Mouse (Mus musculus): ENCODE results near the gene Dnaic2.

Gene Dnaic2

DNA sequence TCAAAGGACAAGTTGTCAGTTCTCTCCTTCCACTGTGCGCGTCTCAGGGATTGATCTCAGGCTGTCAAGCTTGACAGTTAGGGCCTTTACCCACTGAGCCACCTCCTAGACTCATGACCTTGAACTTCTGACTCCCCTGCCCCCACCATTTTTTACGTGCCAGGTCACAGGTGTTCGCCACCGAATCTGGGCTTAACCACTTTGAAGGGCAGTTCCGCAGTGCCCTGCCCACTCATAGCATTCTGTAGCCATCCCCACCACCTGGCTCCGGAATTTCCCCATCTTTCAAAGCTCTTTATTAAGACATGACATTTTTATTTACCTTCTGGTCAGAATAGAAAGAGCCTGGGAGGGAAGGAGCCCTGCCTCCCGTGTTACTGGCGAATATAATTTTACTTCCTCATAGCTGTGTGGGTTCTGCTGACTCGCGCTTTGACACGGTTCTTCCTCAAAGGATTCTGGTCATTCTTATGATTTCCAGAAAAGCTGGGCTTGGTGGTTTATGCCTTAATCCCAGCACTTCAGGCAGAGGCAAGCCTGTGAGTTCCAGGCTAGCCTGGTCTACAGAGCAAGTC is 20.4 kb downstream of the Dnaic2 start:
- in situ Hi-C loops (cut with MboI), result no loop called here

DNA sequence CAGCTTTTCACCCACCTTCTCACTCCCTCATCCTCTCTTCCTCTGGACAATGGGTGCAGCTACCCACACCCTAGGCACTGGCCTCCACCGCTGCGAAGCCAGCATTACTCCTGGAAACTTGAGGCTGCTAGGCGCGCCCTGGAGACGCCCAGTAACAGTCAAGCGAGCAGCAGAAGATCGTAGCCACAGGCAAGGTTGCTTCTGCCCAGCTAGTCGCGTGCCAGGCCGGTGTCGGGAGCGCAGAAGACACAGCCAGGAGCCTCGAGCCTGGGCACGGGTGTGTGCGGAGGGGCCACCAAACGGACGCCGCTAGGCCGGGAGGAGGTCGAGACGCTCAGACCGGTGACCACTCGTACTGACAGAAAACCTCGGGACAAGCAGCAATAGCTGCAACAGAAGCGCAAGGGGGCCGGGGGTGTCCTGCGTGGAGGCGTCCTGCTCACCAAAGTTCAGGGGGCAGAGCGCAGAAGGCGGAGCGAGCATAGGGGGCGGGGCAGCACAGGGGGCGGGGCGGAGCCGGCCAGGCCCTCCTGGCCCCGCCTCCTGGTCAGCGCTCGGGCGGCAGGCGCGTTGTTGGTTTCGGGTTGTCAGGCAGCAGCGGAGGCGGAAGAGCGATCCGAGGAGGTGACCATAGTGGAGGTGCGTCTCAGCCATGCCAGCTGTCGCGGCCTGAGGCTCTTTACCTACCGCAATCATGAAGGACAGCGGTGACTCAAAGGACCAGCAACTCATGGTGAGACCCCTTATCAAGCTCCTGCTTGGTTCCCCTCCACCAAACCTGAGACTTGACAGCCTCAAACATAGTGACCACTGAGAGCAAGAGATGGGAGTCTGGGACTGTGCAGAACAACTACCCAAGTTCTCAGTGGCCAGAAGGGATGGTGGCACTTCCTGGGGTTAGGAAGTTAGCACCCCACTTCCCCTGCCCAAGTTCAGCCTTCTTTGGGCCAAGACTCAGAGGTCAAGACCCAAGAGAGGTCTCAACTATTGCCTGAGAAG is 37.9 kb downstream of the Dnaic2 start, which contains the start of gene Kif19a:
Gene Kif19a, plus strand, starts transcription at position 569 of the 999 bp plus-strand sequence.
- in situ Hi-C loops (cut with MboI), result no loop called here

DNA sequence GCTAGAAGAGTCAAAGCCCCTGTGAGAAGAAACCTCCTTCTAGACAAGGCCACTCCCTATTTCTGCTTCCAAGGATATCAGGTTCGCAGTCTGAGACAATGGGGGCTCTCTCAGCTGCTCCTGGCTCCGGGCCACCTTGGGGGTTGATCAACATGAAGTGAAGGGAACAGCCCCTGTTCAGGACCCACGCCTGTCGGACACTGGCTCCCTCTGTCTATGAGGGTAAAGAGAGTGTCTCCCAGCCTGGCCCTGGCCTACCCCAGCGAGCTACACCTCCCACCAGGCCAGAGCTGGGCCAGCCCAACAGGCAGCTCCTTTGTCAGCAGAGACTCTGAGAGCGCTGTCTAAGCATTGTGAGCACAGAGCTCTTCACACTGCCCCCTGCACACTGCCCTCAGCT is 42.7 kb downstream of the Dnaic2 start:
- in situ Hi-C loops (cut with MboI), result no loop called here

DNA sequence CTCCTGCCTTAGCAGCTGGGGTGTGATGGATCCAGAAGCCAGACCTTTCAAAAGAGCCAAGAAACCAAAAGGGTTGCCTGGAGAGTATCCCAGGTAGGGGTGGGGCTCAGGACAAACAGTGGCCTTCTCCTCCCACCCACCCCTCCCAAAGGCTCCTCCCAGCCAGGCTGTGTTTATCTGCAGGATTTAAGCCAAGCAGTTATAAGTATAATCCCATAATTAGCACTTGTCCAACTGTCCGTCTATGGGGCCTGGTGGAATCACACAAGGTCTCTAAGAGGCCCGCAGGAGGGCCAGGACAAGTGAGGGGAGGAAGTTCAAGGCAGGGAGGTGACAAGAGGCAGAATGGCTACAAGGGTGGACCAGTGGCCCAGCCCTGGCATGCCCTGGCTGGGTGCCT is 44.7 kb downstream of the Dnaic2 start:
- in situ Hi-C loops (cut with MboI), result no loop called here

DNA sequence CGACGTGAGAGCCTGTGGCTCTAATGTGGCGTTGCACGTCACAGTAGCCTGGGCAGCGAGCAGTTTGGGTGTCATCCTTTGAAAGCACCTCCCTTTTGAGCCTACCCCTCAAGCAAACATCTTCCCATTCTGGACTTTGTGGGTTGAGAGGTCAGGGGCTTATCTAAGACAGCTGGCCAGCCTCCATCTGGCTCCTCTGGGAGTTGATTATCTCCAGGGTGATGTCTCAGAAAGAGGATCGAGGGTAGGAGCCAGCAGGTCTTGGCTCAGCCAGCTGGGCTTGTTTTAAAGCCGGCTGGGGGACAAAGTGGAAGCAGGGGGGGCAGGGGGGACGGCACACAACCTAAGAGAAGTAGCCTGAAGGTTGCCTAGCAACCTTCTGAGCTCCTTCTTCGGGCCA is 52.9 kb downstream of the Dnaic2 start:
- in situ Hi-C loops (cut with MboI), result no loop called here

DNA sequence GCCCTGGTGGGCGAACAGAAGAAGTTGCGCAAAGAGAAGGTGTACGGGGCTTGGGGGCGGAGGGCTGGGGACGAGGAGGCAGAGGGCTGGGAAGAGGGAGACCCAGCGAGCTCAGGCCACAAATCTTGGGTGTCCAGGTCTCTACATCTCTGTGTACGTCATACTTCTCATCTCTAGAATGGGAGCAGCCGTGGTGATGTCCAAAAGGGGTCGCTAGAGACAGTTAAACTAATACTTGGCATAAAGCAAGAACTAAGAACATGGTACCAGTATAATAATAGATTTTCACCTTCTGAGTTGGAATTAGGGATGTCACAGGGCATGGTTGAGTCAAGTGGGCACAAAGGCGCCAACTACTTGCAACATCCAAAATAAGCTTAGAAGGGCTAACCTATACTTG is 58.7 kb downstream of the Dnaic2 start:
- in situ Hi-C loops (cut with MboI), result loop anchor here (5.0 kb wide), 1 partner anchor 34 kb away; no protein-coding TSS in a partner anchor

DNA sequence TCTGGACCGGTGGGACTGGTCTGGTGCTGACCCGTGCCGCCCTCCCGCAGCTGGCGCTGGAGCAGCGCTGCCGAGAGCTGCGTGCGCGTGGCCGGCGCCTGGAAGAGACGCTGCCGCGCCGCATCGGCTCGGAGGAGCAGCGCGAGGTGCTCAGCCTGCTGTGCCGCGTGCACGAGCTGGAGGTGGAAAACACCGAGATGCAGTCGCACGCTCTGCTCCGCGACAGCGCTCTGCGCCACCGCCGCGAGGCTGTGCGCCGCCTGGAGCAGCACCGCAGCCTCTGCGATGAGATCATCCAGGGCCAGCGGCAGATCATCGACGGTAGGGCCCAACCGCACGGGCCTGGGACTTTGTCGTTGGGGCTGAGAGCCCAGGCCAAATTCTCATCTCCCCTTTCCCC is 59.1 kb downstream of the Dnaic2 start:
- in situ Hi-C loops (cut with MboI), result loop anchor here (5.0 kb wide), 1 partner anchor 34 kb away; no protein-coding TSS in a partner anchor

DNA sequence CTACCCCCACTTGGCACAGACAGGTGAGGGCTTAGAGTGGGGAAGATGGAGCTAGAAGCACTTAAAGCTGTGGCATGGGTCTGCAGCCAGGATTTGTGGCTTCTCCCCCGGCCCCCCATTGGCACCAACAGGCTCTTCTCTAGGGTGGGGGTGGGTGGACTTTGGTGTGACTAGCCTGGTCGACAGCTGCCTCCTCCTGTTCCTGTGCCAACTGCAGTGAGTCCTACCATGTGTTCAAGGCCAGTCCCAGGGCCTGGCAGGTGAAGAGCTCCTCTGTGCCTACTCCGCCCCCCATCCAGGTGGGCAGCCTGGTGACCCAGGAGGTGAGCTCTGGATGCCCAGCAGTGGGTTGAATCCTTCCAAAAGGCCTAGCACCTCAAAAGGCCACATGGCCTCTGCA is 60.4 kb downstream of the Dnaic2 start:
- in situ Hi-C loops (cut with MboI), result loop anchor here (5.0 kb wide), 1 partner anchor 35 kb away; no protein-coding TSS in a partner anchor

DNA sequence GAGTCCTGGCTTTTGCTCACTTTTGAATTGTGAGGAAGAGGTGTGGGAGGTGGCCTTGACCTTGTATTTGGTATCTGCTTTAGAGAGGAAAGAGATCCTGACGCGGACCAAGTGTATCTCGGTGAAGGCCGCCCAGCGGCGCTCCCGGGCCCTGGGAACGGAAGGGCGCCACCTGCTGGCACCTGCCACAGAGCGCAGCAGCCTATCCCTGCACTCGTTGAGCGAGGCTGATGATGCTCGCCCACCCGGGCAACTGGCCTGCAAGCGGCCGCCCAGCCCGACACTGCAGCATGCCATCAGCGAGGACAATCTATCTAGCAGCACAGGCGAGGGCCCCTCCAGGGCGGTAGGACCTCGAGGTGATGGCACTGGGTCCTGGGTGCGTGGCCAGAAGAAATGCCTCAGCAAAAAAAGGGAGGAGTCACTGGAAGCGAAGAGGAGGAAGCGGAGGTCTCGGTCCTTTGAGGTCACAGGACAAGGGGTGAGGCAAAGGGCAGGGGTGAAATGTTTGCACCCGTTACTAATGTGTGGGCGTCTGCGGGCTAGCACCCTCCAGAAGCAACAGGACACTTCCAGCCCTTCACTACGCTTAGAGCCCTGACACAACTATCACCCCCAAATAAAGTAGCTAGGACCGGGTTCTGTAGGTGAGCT is 62.0 kb downstream of the Dnaic2 start:
- in situ Hi-C loops (cut with MboI), result loop anchor here (5.0 kb wide), 1 partner anchor 37 kb away; no protein-coding TSS in a partner anchor

DNA sequence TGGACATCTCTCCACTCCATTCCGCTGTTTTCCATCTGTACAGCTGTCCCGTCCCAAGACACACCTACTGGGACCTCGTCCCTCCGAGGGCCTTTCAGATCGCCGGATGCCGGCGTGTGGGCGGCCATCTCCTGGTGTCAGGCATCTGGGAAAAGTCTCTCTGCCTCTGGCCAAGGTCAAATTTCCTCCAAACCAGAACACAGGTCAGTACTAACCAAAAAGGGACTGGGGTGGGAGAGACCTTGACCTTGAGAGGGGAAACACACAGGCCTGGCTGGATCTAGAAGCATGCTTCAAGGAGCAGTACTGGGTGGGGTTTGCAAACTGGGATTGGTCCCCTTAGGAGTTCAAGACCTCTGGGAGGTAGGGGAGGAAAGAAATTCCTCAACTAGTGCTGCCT is 62.5 kb downstream of the Dnaic2 start:
- in situ Hi-C loops (cut with MboI), result loop anchor here (5.0 to 10.0 kb wide), 2 partner anchors 37 to 115 kb away; partner anchors contain the start of gene Ttyh2

DNA sequence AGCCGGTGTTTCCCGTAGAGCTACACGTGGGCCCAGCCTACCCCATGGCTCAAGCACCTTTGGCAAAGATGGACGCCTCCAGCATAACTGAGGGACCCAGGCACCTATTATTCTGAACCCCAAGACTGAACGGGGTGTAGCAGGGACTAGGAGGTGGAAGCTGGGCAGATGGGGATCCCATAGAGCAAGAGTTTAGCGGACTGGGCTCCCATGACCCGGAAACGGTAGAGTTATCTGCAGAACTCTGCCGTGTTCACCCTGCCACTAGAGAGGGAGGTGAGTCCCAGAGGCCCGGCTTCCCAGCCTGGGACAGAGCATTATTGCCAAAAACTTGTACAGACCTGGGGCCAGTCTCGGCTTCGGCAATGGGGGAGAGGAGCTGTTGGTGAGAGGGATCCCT is 63.0 kb downstream of the Dnaic2 start:
- in situ Hi-C loops (cut with MboI), result loop anchor here (10.0 kb wide), 1 partner anchor 115 kb away; the partner anchor contains the start of gene Ttyh2

DNA sequence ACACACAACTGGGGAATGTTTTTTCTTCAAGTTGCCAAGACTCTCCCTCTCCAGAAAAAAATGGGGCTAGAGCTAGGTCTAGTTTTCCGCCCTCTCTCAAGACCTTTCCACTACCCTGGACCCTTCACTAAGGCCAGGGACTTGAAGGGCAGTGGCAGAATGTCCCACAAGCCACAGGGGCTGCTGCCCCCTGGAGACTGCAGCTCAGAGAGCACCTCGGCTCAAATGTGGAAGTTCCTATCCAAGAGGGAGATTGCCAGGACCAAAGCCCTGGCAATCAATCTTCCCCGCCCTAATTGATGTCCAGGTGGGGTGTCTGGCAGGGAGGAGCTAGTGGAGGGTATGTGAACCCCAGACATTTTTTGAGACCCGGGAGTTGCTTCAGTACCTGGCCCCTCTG is 63.6 kb downstream of the Dnaic2 start:
- in situ Hi-C loops (cut with MboI), result loop anchor here (10.0 kb wide), 1 partner anchor 116 kb away; the partner anchor contains the start of gene Ttyh2

DNA sequence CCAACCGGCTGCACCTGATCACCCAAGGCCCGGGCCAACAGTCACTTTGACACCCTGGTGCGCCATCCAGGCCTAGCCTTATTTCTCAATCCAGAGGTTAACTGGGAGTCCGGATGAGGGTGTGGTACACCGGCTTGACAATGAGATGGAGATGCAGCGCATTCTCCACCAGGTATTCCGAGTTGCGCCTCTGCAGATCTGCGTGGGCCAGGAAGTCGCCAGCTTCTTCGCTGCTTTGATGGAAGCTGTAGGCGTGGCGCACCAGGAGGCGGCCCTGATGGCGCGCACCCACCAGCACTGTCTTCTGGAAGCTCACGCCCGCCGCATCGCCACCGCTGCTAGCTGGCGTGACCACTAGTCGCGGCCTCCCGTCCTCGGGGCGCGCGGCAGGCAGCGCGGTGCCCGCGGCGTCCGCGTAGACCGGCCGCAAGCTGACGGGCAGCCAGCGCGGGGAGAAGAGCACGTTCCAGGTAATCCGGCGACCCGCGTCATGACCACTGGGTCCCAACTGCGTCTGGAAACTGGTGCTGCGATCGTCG is 64.2 kb downstream of the Dnaic2 start:
- in situ Hi-C loops (cut with MboI), result loop anchor here (10.0 kb wide), 1 partner anchor 117 kb away; the partner anchor contains the start of gene Ttyh2

DNA sequence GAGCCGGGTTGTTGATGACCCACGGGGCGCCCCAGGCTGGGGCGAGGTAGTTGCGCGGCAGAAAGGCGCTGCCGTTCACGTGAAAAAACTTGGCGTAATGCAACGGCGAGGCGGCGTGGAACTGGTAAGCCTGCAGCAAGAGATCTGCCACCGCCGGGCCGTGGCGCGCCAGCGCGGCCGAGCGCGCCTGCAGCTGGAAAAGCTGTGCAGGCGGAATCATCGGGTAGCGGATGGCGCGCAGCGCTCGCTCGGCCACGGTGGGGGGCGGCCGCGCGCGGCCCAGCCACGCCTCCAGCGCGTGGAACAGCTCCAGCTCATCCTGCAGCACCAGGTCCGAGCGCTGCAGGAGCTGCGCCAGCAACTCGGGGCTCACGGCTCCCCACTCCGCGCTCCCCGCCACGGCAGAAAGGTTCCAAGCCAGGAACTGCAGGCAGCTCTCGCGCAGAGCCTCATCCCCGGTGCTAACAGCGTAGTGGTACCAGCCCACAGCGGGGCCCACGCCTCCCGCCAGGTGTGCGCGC is 64.7 kb downstream of the Dnaic2 start:
- in situ Hi-C loops (cut with MboI), result loop anchor here (10.0 kb wide), 1 partner anchor 117 kb away; the partner anchor contains the start of gene Ttyh2

DNA sequence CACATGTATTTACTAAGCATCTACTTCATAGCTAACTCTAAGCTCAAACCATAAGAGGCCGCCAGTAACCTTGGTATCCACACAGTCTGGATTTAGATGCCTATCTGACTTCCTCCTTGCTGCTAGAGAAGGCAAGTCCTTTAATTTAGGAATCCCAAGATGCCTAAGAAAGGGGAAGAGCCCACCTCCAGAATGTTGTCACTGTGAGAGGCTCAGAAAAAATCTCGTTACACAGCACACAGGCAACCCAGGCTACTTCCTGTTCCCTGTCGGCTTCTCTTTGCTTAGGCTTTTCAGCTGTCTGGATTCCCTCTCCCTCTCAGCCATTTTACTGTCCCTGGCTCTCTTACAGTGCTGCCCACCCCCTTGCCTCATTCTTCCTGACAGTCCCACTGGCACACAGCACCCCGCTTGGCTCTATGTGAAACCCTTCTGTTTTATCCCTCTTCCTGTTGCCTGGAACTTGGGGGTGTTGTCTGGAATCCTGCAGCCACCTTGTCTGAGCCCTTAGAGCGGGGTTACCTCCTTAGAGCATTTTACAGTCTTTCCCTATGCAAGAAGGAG is 65.8 kb downstream of the Dnaic2 start:
- in situ Hi-C loops (cut with MboI), result loop anchor here (10.0 kb wide), 1 partner anchor 118 kb away; the partner anchor contains the start of gene Ttyh2

DNA sequence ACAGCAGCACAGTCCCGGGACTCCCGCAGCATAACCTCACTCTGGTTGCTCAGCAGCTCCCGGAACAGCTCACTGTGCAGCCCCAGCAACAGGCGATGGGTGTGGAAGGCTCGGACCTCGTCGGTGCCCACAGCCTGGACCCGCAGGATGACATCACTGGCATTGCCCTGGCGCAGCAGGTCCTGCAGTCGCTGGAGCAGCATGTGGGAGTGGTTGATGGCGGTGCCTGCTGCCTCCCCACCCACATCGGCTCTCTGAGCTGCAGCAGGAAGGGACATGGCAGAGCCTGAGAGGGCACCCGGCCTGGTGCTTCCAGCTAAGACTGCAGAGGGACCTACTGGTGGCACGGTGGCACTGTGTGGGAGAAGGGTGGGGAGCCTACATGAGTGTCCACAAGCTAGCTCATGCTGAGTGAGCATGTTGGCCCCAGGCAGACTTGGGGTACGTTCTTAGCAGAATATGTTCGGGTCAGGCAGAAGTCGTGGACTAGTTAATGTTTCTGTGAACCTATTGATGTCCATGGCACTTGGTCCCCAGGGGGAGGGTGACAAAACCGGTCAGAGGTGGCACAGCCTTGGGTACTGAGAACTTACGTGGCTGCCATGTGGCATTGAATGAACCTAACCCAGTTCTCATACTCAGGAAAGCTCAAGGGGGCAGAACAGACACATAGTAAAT is 66.8 kb downstream of the Dnaic2 start:
- in situ Hi-C loops (cut with MboI), result loop anchor here (10.0 kb wide), 1 partner anchor 119 kb away; the partner anchor contains the start of gene Ttyh2

DNA sequence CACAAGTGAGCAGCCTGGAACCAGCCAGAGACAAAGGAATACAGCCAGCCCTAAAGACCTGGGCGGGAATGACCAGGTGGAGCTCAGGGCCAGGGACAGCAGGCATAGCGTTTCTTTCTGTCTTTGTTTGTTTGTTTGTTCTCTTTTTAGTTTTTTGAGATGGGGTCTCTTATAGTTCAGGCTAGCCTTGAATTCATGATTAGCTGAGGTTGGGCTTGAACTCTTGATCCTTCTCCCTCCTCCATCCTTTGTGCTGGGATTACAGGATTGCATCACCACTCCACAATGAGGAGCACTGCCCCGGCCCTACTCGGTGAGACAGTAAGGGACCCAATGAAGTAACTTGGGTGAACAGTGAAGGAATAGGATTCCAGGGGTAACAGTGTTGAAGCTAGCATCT is 67.5 kb downstream of the Dnaic2 start:
- in situ Hi-C loops (cut with MboI), result loop anchor here (10.0 kb wide), 1 partner anchor 120 kb away; the partner anchor contains the start of gene Ttyh2

DNA sequence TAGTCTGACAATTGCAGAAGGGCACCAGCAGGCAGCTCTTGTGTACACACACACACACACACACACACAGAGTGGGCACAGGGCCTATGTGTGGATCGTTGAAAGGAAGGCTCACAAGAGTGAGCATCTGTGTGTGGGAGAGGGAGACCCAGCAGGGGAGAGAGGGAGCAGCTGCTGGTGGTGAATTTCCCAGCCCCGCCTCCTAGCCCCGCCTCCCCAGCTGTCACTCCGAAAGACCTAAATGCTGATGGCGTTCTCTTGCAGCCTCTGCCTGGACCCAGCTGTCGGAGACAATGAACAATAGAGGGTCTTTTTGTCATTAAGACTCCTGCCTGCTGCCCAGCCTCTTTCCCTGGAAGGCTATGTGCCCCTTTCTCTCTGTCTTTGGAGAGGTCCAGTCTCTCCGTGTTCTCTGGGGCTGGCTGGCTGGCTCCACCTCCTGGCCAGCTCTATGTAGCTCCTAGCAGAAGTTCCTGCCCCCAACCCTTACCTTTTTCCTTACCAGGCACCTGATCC is 68.1 kb downstream of the Dnaic2 start:
- in situ Hi-C loops (cut with MboI), result loop anchor here (10.0 kb wide), 1 partner anchor 120 kb away; the partner anchor contains the start of gene Ttyh2

DNA sequence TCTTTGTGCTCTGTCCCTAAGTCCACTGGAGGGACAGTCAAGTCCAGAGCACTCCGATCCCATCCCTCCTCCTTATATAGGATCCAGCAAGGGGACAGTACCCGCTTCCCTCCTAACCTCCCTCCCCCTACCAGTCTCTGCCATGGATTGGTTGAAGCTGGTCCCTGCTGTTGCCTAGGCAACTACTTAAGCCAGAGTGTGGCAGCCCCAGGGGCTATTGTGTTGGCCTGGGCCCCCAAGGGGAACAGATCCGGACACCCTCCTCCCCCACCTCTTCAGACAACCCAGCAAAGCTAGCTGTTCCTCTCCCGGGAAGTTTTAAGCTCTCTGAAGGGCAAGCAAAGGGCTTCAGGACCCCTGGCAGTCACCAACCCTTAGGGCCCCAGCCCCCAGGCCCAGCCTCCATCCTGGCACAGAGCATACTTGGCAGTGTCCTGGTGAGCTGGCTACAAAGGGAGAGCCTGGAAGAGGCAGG is 68.7 kb downstream of the Dnaic2 start, which contains the start of gene Btbd17:
Gene Btbd17, minus strand, starts transcription at position 98 of the 475 bp plus-strand sequence.
- in situ Hi-C loops (cut with MboI), result loop anchor here (10.0 kb wide), 1 partner anchor 121 kb away; the partner anchor contains the start of gene Ttyh2

All from mature B cell (primary cell).